In the genomic region with DNA sequence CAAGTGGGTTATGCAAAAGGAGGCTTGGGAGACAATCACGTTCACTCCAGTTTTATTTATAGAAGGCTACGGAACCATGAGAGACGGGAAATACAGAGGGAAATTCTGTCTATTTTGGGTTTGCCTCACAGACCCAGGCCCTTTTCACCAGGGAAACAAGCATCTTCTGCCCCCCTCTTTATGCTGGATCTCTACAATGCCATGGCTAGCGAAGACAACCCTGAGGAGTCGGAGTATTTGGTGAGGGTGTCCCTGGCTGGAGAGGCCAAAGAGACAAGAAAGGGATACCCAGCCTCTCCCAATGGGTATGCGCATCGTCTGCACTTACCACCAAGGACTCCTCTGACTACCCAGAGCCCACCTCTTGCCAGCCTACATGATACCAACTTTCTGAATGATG, we compare ENCODE assay signal across 10 mouse cellular contexts. TPM values are rescaled to one million over a fixed set of nuclear protein-coding genes. Genes with fewer than 3 reads are reported as not detected.
DNase-seq lines count a peak whose midpoint lies in the region; ATAC-seq and TF ChIP-seq lines count a peak whose summit lies in the region.
"Had no signal": no experiment of that assay in that cellular context is flagged by ENCODE, and none has a peak within 500 bp of the region (broad histone marks: within the 10 kb centered on the region; RNA-seq: fewer than 3 reads in every experiment).

No protein-coding gene starts in this region.

- no peak overlapping the region for H3K9ac ChIP-seq in hindbrain, embryonic 16.5 days (ENCODE audit: low read depth, low read length)
- H3K9ac ChIP-seq in hindbrain, embryonic 11.5 days (ENCODE audit: low read depth, low read length), result no peak overlapping the region
- no peak overlapping the region for H3K9ac ChIP-seq in liver, postnatal 0 days (replicated peaks)

- ATAC-seq in hindbrain, embryonic 16.5 days, result no peak
- ATAC-seq in hindbrain, embryonic 11.5 days (ENCODE audit: low FRiP score), result no peak
- ATAC-seq in liver, postnatal 0 days, result no peak
- ATAC-seq: Patski had no signal

- no peaks in the 10 kb centered on the region for H3K9me3 ChIP-seq in hindbrain, embryonic 10.5 days
- H3K9me3 ChIP-seq in hindbrain, embryonic 16.5 days (ENCODE audit: control insufficient read depth, low read length), result no peaks in the 10 kb centered on the region
- H3K9me3 ChIP-seq in hindbrain, embryonic 11.5 days (ENCODE audit: control insufficient read depth, low read length), result no peaks in the 10 kb centered on the region
- no peaks in the 10 kb centered on the region for H3K9me3 ChIP-seq in liver, postnatal 0 days (ENCODE audit: low read length)
- H3K9me3 ChIP-seq: megakaryocyte, embryonic 14.5 days had no signal

- H3K27me3 ChIP-seq in hindbrain, embryonic 10.5 days (ENCODE audit: insufficient read depth, poor library complexity, severe bottlenecking), result no peaks in the 10 kb centered on the region
- H3K27me3 ChIP-seq in hindbrain, embryonic 16.5 days (replicated peaks; ENCODE audit: control insufficient read depth, insufficient read depth, low read length), result no peaks in the 10 kb centered on the region
- no peaks in the 10 kb centered on the region for H3K27me3 ChIP-seq in hindbrain, embryonic 11.5 days (ENCODE audit: control insufficient read depth, insufficient read depth, low read length)
- no peaks in the 10 kb centered on the region for H3K27me3 ChIP-seq in liver, postnatal 0 days (ENCODE audit: insufficient read depth, low read length)
- H3K27me3 ChIP-seq: megakaryocyte, embryonic 14.5 days had no signal

- TF ChIP-seq CTCF in liver, postnatal 0 days (IDR thresholded peaks at IDR 0.05; ENCODE audit: low read depth), result no peak

- 42% methylated on average over 7 of the region's 7 CpGs for WGBS in hindbrain, embryonic 10.5 days
- 61% methylated on average over 7 of the region's 7 CpGs for WGBS in hindbrain, embryonic 16.5 days
- WGBS in hindbrain, embryonic 11.5 days, result 42% methylated on average over 7 of the region's 7 CpGs
- WGBS in liver, postnatal 0 days (ENCODE audit: insufficient replicate concordance), result 57% methylated on average over 7 of the region's 7 CpGs

- no peak overlapping the region for H3K4me2 ChIP-seq in hindbrain, embryonic 16.5 days (ENCODE audit: low read length)
- H3K4me2 ChIP-seq in hindbrain, embryonic 11.5 days (replicated peaks; ENCODE audit: low read depth, low read length), result no peak overlapping the region; the same call in 1 of the 2 replicates
- H3K4me2 ChIP-seq in liver, postnatal 0 days (ENCODE audit: low read depth, low read length), result no peak overlapping the region

- intact Hi-C loops in left cerebral cortex, postnatal 4 days (cut with DNase I), result no loop called here

- no peak for TF ChIP-seq EP300 in liver, postnatal 0 days (IDR thresholded peaks at IDR 0.05; ENCODE audit: low read depth)

- no peaks in the 10 kb centered on the region for H3K36me3 ChIP-seq in hindbrain, embryonic 10.5 days
- no peaks in the 10 kb centered on the region for H3K36me3 ChIP-seq in hindbrain, embryonic 16.5 days (ENCODE audit: control insufficient read depth, insufficient read depth, low read length)
- no peaks in the 10 kb centered on the region for H3K36me3 ChIP-seq in hindbrain, embryonic 11.5 days (ENCODE audit: control insufficient read depth, insufficient read depth, low read length)
- no peaks in the 10 kb centered on the region for H3K36me3 ChIP-seq in liver, postnatal 0 days (replicated peaks; ENCODE audit: insufficient read depth, low read length)

- peak overlapping the region; percentile 30 for H3K4me3 ChIP-seq in hindbrain, embryonic 10.5 days
- no peak overlapping the region; the same call in 1 of the 2 replicates for H3K4me3 ChIP-seq in hindbrain, embryonic 16.5 days (ENCODE audit: low read length)
- H3K4me3 ChIP-seq in hindbrain, embryonic 11.5 days (ENCODE audit: low read depth, low read length), result 0 out of 2 replicates have a peak overlapping the region, but pooled peaks have one; percentile 6
- no peak overlapping the region; the same call in 1 of the 2 replicates for H3K4me3 ChIP-seq in liver, postnatal 0 days (ENCODE audit: low read depth, low read length)
- H3K4me3 ChIP-seq: megakaryocyte, embryonic 14.5 days had no signal

- H3K4me1 ChIP-seq in hindbrain, embryonic 10.5 days (replicated peaks), result peaks cover 11% of the 10 kb centered on the region; the same call in 1 of the 2 replicates
- H3K4me1 ChIP-seq in hindbrain, embryonic 16.5 days (ENCODE audit: control insufficient read depth, insufficient read depth, low read depth, low read length), result no peaks in the 10 kb centered on the region
- H3K4me1 ChIP-seq in hindbrain, embryonic 11.5 days (replicated peaks; ENCODE audit: control insufficient read depth, insufficient read depth, low read length), result no peaks in the 10 kb centered on the region
- H3K4me1 ChIP-seq in liver, postnatal 0 days (ENCODE audit: insufficient read depth), result no peaks in the 10 kb centered on the region
- H3K4me1 ChIP-seq: megakaryocyte, embryonic 14.5 days had no signal

- H3K27ac ChIP-seq in hindbrain, embryonic 10.5 days, result peak overlapping the region; percentile 41; the same call in 1 of the 2 replicates
- H3K27ac ChIP-seq in hindbrain, embryonic 16.5 days (ENCODE audit: low read depth, low read length), result no peak overlapping the region
- no peak overlapping the region for H3K27ac ChIP-seq in hindbrain, embryonic 11.5 days (ENCODE audit: low read depth, low read length)
- H3K27ac ChIP-seq in liver, postnatal 0 days (ENCODE audit: low read depth), result 0 out of 2 replicates have a peak overlapping the region, but pooled peaks have one; percentile 2

- peak; percentile 18 for DNase-seq in adrenal gland, postnatal 10 days
- no peak for DNase-seq in adrenal gland, adult 2 months
- DNase-seq in hindbrain, embryonic 10.5 days (ENCODE audit: low spot score), result no peak
- no peak for DNase-seq in hindbrain, embryonic 11.5 days (ENCODE audit: low spot score)
- DNase-seq in liver, postnatal 0 days, result no peak
- DNase-seq in left cerebral cortex, postnatal 4 days, result no peak
- no peak for DNase-seq in thymus, adult 18-20 months

RNA-seq across cellular contexts. Expression of a gene that starts 1.0 kb away (rescaled TPM):
- 1 to 10 TPM; 6.4 to 7.8 TPM for total RNA-seq in adrenal gland, postnatal 10 days (2021)
- total RNA-seq in adrenal gland, adult 2 months (2021), result under 1 TPM; 0.58 to 0.83 TPM
- 0.15 and 0.21 TPM in 2 replicates for polyA plus RNA-seq in adrenal gland, adult 2 months (2012; rRNA removed)
- polyA plus RNA-seq in hindbrain, embryonic 10.5 days (2016; fragmentation: Nextera tagmentation; extraction: Ambion mirVana), result 2.1 and 2.9 TPM in 2 replicates
- 2.7 and 2.9 TPM in 2 replicates for polyA plus RNA-seq in hindbrain, embryonic 16.5 days (2015; fragmentation: Nextera tagmentation; extraction: Ambion mirVana)
- polyA plus RNA-seq in hindbrain, embryonic 11.5 days (2014; fragmentation: Nextera tagmentation; extraction: Ambion mirVana), result 4.8 and 5.1 TPM in 2 replicates
- polyA plus RNA-seq in liver, postnatal 0 days (2015; fragmentation: Nextera tagmentation; extraction: Ambion mirVana), result 2.4 and 3.0 TPM in 2 replicates
- total RNA-seq in left cerebral cortex, postnatal 4 days (2021), result 1 to 10 TPM; 2.1 to 2.5 TPM
- polyA plus RNA-seq: Patski had no signal

Comparison
In these comparisons a context has a peak if more than half of its experiments do, and no peak if none do; other contexts are left out.
1. H3K27ac ChIP-seq: peak in hindbrain, embryonic 10.5 days (single experiment) and liver, postnatal 0 days (single experiment); none in hindbrain, embryonic 16.5 days (single experiment) and hindbrain, embryonic 11.5 days (single experiment).
2. H3K4me3 ChIP-seq: peak in hindbrain, embryonic 10.5 days (single experiment) and hindbrain, embryonic 11.5 days (single experiment); none in hindbrain, embryonic 16.5 days (single experiment) and liver, postnatal 0 days (single experiment).